Mouse (Mus musculus): ENCODE results near the gene Gm20388.

Gm20388 gene

GRCm38 (mm10) chr8:122644175-122644954 lies 2733.7 kb downstream of the Gm20388 start:
- no peak for DNase-seq (ENCODE audit: low spot score in 2 of 2)

GRCm38 (mm10) chr8:122646337-122646736 lies 2735.7 kb downstream of the Gm20388 start:
- no peak for DNase-seq (ENCODE audit: low spot score in 2 of 2)

DNA sequence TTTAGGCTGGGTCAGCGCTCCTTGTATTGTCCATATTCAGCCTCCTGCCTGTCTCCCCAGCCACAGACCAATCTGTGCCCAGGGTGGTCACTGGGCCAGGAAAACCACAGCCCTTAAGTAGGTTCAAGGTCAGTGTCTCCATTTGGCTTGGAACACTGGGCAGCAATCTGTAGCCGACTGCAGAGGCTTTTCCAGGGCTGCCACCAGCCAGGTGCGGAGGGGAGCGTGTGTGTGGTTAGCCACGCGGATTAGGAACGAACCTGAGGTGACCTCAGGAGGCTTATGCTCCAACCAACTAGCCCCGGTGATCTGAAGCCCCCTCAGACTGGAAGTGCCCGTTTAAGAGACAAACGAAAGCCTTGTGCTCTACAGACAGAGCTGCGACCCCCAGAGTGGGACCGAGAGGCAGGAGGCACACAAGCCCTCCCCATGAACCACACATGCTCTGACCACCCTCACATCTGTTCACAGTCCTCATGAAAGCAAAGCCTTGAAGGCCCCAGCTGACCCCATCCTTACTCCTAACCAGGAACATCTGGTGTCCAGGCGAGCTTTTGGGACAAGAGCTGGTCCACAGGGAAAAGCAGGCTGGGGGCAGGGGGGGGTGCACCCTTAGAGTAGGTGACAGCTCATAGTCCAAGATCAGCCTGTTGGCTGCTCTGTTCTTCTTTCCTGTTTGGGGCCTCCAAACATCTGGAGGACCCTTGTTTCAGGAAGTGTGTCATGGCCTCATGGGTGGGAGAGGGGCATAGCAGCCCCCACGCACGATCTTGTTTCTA lies 2737.7 kb downstream of the Gm20388 start:
- no peak for DNase-seq (ENCODE audit: low spot score in 2 of 2)

- no peak for DNase-seq (ENCODE audit: low spot score in 2 of 2)
These were observed 2740.8 kb downstream of the Gm20388 start for GRCm38 (mm10) chr8:122651326-122651921.

DNA sequence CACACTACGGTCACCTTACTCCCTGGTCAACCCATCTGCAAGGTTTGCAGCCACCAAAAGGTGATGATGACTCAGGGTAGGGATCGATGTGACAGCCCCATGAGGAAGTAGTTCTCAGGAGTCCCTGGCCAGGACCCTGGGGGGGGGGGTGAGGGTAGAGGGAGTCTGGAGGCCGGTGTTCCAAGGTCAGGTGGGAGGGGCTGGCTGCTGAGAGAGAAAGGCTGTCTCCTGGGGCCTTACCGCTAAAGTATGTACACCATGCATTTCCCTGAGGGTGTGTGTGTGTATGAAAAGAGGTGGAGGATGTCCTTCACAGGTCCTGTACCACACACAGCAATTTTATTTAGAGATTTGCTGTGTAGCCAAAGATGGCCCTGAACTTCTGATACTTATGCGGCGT lies 2742.0 kb downstream of the Gm20388 start:
- DNase-seq (ENCODE audit: low spot score in 2 of 2) = no peak

DNA sequence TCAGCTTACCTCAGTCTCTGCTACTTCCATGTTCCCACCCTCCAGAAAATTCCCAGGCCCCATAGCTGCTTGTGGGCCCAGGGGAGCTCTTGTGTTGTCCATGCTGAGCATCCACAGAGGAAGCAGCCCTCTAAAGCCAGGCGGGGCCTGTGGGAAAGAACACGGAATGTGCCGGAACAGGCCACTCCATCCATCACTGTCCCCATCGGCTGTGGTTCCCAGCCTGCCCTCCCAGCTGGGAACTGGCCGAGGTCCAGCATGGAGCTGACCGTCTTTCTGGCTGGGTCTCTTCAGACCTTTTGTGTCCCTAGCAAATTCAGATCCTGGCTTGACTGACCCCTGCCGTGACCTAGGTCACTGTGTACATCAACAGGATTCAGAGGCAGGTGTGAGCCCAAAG lies 2744.1 kb downstream of the Gm20388 start:
- no peak for DNase-seq (ENCODE audit: low spot score in 2 of 2)

GRCm38 (mm10) chr8:122656056-122656999 lies 2745.7 kb downstream of the Gm20388 start:
- DNase-seq (ENCODE audit: low spot score in 2 of 2) = no peak

GRCm38 (mm10) chr8:122658149-122658806 lies 2747.6 kb downstream of the Gm20388 start:
- no peak for DNase-seq (ENCODE audit: low spot score in 2 of 2)

- no peak for DNase-seq (ENCODE audit: low spot score in 2 of 2)
These were observed 2748.1 kb downstream of the Gm20388 start for GRCm38 (mm10) chr8:122658807-122659160.

DNA sequence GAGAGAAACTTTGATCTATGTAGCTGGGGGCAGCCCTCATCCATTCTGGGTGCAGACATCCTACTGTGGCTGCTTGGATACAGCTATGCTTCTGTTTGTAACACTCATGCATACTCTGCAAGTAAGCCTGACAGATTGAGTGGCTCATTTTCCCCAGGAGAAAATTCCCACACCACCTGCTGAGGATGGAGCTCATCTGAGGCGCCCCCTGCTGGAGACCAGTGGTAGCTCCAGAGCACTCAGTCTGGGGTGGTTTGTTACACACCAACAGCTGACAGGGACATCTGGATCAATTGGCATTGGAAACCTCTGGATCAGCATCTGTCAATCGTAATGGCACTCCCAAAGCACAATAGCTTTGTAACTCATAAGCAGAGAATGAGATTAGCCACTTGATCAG lies 2749.4 kb downstream of the Gm20388 start:
- DNase-seq (ENCODE audit: low spot score in 2 of 2) = no peak

DNA sequence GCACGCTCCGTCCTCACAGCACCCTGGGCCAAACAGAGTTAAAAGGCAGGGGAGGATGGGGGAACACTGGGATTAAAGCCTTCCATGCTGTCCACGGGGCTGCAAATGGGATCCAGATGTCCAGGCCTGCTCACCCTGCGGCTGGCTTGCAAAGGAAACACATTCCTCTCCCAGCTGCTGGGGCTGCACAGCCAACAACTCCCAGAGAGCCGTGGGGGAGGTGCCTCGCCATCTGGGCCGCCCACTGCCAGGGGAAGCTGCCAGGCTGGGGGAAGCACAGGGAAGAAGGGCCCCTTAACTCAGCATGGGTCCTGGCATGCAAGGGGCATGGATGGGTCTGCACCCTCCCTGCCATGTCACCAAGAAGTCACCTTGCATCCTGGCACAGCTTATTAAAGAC lies 2750.5 kb downstream of the Gm20388 start:
- DNase-seq (ENCODE audit: low spot score in 2 of 2) = peak in 1 of 2 experiments; percentile 71

DNA sequence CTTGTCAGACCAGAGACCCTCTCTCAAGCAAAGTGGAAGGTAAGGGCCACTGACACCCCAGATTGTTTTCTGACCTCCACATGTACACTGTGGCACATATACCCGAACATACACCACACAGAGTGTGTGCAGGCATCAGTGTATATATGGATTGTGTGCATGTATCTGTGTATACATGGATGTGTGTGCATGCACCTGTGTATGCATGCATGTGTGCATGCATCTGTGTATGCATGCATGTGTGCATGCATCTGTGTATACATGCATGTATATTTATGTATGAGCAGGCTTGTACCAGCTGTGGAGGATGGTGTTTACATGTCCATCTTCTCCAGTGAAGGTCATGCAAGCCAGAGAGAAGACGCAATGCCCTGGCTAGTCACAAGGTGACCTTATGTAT lies 2751.3 kb downstream of the Gm20388 start:
- no peak for DNase-seq (ENCODE audit: low spot score in 2 of 2)

DNA sequence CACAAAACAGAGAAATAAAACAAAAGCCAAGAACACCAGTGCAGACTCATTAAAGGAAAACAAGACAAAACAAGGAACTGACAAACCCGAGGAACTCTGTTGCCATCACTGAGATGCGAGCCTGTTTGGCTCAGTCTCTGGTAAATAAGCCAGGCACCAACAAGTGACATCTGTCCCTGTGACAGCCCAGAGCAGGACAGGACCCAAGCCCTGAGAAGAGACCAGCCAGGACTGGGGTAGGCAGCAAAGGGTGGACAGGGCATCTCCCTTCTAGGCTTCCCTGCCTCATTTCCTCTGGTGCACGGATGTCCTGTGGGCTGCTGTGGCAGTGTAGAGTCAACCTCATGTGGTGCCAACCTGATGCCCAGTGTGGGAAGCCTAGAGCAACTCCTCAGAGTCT lies 2752.5 kb downstream of the Gm20388 start:
- no peak for DNase-seq (ENCODE audit: low spot score in 2 of 2)

DNA sequence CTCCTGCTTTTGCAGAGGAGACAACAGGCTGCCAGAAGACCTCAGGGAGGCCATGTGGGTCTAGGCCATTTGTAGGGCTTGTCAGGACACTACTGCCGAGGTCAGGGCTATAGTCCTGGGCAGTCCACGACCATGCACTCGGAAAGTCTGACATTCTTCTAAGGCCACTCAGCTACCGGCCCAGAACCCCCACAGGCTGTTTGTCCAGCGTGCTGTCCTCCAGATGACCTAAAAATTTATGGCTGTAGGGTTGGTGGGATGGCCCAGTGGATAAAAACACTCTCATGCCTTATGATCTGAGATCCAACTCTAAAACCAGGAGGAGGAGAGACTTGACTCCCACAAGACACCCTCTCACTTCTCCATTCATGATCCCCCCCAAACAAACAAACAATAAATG lies 2753.0 kb downstream of the Gm20388 start:
- DNase-seq (ENCODE audit: low spot score in 2 of 2) = no peak

- DNase-seq (ENCODE audit: low spot score in 2 of 2) = peak in 1 of 2 experiments; percentile 55
These were observed 2754.6 kb downstream of the Gm20388 start for GRCm38 (mm10) chr8:122665221-122665620.

DNA sequence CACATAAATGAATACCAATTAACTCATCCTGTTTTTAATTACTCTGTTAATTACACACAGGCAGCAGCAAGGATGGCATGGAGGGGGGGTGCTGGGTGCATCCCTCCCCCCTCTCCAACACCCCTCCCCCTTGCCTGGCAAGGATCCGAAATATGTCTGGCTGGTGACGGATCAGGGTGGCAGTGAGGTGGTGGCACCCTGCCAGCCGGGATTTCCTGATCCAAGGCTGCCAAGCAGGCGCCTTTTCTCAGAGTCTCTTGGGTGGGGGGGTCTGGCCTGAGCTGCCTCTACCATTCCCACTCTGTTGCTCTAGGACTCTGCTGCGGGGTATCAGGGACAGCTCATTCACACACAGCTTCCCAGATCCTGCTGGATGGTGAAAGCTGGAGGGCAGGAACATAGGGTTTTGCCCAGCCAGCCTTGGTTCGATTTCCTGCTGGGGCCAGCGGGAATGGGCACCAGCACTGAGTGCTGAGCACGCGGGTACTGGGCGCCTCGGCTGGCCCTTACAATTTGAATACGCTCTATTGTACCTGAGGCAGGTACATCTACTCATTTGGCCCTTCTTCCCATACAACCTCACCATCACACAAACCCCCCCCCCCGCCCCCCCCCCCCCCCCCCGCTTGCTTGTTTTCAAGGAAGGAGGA lies 2755.2 kb downstream of the Gm20388 start:
- DNase-seq (ENCODE audit: low spot score in 2 of 2) = no peak

- DNase-seq (ENCODE audit: low spot score in 2 of 2) = no peak
These were observed 2755.7 kb downstream of the Gm20388 start for GRCm38 (mm10) chr8:122666338-122666764.

- peak in 1 of 2 experiments; percentile 37 for DNase-seq (ENCODE audit: low spot score in 2 of 2)
These were observed 2756.2 kb downstream of the Gm20388 start for GRCm38 (mm10) chr8:122666827-122667226.

DNA sequence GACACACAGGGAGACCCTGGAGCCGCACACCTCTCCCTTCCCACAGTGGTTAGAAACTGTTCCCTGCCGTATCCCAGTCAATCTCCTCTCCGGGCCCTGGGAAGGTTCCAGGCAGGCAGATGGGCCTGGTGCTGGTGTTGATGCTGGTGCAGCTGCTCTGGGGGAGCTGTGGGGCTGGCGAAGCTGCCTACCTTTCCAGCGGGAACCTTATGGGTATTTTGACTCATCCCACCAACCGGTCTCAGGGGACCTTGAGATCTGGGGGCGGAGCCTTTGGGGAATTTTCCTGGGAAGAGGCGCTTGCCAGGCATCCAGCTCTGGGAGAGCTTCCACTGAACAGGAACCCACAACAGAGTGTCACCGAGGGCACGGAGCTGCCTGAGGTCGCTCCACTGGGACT lies 2757.2 kb downstream of the Gm20388 start:
- DNase-seq (ENCODE audit: low spot score in 2 of 2) = no peak

DNA sequence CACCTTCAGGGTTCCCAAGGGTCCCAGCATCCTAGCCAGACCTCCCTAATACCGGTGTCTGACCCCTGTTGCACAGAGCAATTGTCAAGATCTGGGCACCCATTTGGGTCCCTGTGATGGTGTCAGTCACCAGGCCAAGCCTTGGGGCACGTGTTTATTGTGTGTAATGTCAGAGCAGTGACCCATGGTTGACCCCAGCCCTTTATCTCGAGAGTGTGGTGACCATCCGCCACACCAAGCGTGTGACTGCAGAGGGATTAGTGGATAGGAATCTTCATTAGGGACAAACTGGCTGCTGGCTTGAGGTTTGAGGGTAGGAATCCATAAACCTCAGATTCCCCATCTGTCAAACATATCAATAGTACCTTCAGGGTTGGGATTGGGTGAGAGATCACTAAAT lies 2758.7 kb downstream of the Gm20388 start:
- DNase-seq (ENCODE audit: low spot score in 2 of 2) = no peak

DNA sequence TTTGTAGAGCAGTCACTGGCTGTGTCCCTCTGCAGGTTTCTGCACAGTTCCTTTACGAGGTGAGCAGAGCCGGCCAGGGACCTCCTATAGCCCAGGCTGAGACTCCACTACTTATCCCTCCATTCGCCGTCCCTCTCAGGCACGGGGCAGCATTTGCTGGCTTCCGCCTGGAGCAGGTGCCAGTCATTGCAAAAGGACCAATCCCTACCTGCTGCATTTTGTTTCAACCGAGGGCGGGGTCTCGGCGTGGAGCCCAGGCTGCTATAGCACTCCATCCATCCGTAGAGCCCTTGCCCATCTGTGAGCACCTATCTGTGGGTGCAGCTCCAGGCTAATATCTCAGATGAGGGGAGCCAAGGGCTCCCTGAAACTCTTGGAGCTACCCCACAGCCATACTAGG lies 2759.4 kb downstream of the Gm20388 start:
- no peak for DNase-seq (ENCODE audit: low spot score in 2 of 2)
